Mouse (Mus musculus): Measurements from ENCODE around the gene Srp9. TPM values are rescaled to one million over a fixed set of nuclear protein-coding genes. Genes with fewer than 3 reads are reported as not detected.
"Not testable (repeated sequence)": the region's sequence is repeated elsewhere in the genome, so short reads cannot be mapped to it uniquely, and the experiment has no call there.

Gene Srp9
- polyA plus RNA-seq, 1 experiment from 2014 or later, result 145 TPM

- Histone ChIP-seq H3K9me3 (ENCODE audit: control insufficient read depth, low read depth, low read length) (no peaks in the 10 kb centered on the region), H3K4me2 (replicated peaks; ENCODE audit: low read depth, low read length) (no peak overlapping the region), H3K27ac (ENCODE audit: low read length) (no peak overlapping the region), H3K27me3 (ENCODE audit: control insufficient read depth, insufficient read depth, low read length) (no peaks in the 10 kb centered on the region), H3K4me1 (ENCODE audit: control insufficient read depth, insufficient read depth, low read length) (no peaks in the 10 kb centered on the region), H3K4me3 (ENCODE audit: low read depth, low read length) (no peak overlapping the region), H3K36me3 (ENCODE audit: control insufficient read depth, insufficient read depth, low read length) (no peaks in the 10 kb centered on the region), H3K9ac (replicated peaks; ENCODE audit: low read depth, low read length) (no peak overlapping the region)
- ATAC-seq (ENCODE audit: insufficient number of reproducible peaks, insufficient read depth, low FRiP score, low read depth), result no peak
- WGBS, result 76% methylated on average over 8 of the region's 8 CpGs
Measured at GRCm38 (mm10) chr1:182143288-182143687, 18.8 kb downstream of the Srp9 start.

GRCm38 (mm10) chr1:182145546-182145945 lies 21.0 kb downstream of the Srp9 start:
- Histone ChIP-seq H3K4me3 (ENCODE audit: low read depth, low read length) (no peak overlapping the region), H3K9me3 (ENCODE audit: control insufficient read depth, low read depth, low read length) (no peaks in the 10 kb centered on the region), H3K36me3 (ENCODE audit: control insufficient read depth, insufficient read depth, low read length) (no peaks in the 10 kb centered on the region), H3K4me2 (replicated peaks; ENCODE audit: low read depth, low read length) (no peak overlapping the region), H3K9ac (replicated peaks; ENCODE audit: low read depth, low read length) (no peak overlapping the region), H3K4me1 (ENCODE audit: control insufficient read depth, insufficient read depth, low read length) (no peaks in the 10 kb centered on the region), H3K27me3 (ENCODE audit: control insufficient read depth, insufficient read depth, low read length) (no peaks in the 10 kb centered on the region), H3K27ac (ENCODE audit: low read length) (no peak overlapping the region)
- no peak for ATAC-seq (ENCODE audit: insufficient number of reproducible peaks, insufficient read depth, low FRiP score, low read depth)
- WGBS, result 50% methylated on average over 5 of the region's 5 CpGs

GRCm38 (mm10) chr1:182148864-182149514 lies 24.5 kb downstream of the Srp9 start:
- no peak overlapping the region for H3K4me2 ChIP-seq (replicated peaks; ENCODE audit: low read depth, low read length)
- H3K9ac ChIP-seq (replicated peaks; ENCODE audit: low read depth, low read length), result no peak overlapping the region
- H3K27me3 ChIP-seq (ENCODE audit: control insufficient read depth, insufficient read depth, low read length), result no peaks in the 10 kb centered on the region
- H3K4me1 ChIP-seq (ENCODE audit: control insufficient read depth, insufficient read depth, low read length), result no peaks in the 10 kb centered on the region
- no peak overlapping the region for H3K27ac ChIP-seq (ENCODE audit: low read length)
- no peak for ATAC-seq (ENCODE audit: insufficient number of reproducible peaks, insufficient read depth, low FRiP score, low read depth)
- H3K9me3 ChIP-seq (ENCODE audit: control insufficient read depth, low read depth, low read length), result no peaks in the 10 kb centered on the region
- H3K36me3 ChIP-seq (ENCODE audit: control insufficient read depth, insufficient read depth, low read length), result no peaks in the 10 kb centered on the region
- 67% methylated on average over 7 of the region's 7 CpGs for WGBS
- H3K4me3 ChIP-seq (ENCODE audit: low read depth, low read length), result no peak overlapping the region

DNA sequence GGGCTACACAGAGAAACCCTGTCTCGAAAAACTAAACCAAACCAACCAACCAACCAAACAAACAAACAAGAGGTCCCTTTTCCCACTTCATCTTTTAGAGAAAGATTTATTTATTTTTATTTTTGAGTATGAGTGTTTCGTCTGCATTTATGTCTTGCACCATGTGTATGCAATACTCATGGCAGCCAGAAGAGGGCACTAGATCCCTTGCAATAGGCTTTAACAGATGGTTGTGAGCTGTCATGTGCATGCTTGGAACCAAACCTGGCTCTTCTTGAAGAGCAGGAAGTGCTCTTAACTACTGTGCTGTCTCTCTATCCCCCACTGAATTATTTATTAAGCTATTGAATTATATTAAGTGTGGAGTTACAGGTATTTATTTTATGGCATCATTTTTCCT lies 25.4 kb downstream of the Srp9 start:
- Histone ChIP-seq H3K4me2 (replicated peaks; ENCODE audit: low read depth, low read length) (no peak overlapping the region), H3K27me3 (ENCODE audit: control insufficient read depth, insufficient read depth, low read length) (no peaks in the 10 kb centered on the region), H3K36me3 (ENCODE audit: control insufficient read depth, insufficient read depth, low read length) (no peaks in the 10 kb centered on the region), H3K9ac (replicated peaks; ENCODE audit: low read depth, low read length) (no peak overlapping the region), H3K9me3 (ENCODE audit: control insufficient read depth, low read depth, low read length) (no peaks in the 10 kb centered on the region), H3K4me3 (ENCODE audit: low read depth, low read length) (no peak overlapping the region), H3K4me1 (ENCODE audit: control insufficient read depth, insufficient read depth, low read length) (no peaks in the 10 kb centered on the region), H3K27ac (ENCODE audit: low read length) (no peak overlapping the region)
- no peak for ATAC-seq (ENCODE audit: insufficient number of reproducible peaks, insufficient read depth, low FRiP score, low read depth)
- WGBS, result 87% methylated on average over 2 of the region's 2 CpGs

- no peak overlapping the region for H3K4me3 ChIP-seq (ENCODE audit: low read depth, low read length)
- no peaks in the 10 kb centered on the region for H3K4me1 ChIP-seq (ENCODE audit: control insufficient read depth, insufficient read depth, low read length)
- no peaks in the 10 kb centered on the region for H3K36me3 ChIP-seq (ENCODE audit: control insufficient read depth, insufficient read depth, low read length)
- WGBS, result 77% methylated on average over 4 of the region's 4 CpGs
- no peak overlapping the region for H3K4me2 ChIP-seq (replicated peaks; ENCODE audit: low read depth, low read length)
- H3K27ac ChIP-seq (ENCODE audit: low read length), result no peak overlapping the region
- no peaks in the 10 kb centered on the region for H3K27me3 ChIP-seq (ENCODE audit: control insufficient read depth, insufficient read depth, low read length)
- H3K9me3 ChIP-seq (ENCODE audit: control insufficient read depth, low read depth, low read length), result no peaks in the 10 kb centered on the region
- no peak overlapping the region for H3K9ac ChIP-seq (replicated peaks; ENCODE audit: low read depth, low read length)
- no peak for ATAC-seq (ENCODE audit: insufficient number of reproducible peaks, insufficient read depth, low FRiP score, low read depth)
Measured at GRCm38 (mm10) chr1:182157734-182158133, 33.2 kb downstream of the Srp9 start.

DNA sequence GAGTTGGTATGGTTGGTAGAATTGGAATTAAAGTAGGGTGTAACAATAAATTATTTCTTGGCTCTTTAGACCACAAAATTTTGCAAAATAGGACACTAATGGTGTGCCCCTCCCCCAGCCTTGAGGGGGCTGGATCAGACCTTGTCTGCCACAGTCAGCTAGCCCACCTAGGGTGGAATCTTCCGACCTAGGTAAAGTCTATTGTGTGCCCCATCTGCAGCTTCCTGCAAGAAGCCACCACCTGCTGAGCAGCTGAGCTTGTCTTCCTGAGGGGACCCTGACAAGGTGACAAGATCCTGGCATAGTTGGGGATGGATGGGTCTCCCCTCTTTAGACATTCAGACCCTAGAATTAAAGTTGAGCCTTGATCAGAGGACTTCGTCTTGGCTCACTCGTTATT lies 35.0 kb downstream of the Srp9 start:
- Histone ChIP-seq H3K4me3 (ENCODE audit: low read depth, low read length) (no peak overlapping the region), H3K36me3 (ENCODE audit: control insufficient read depth, insufficient read depth, low read length) (no peaks in the 10 kb centered on the region), H3K9ac (replicated peaks; ENCODE audit: low read depth, low read length) (no peak overlapping the region), H3K4me1 (ENCODE audit: control insufficient read depth, insufficient read depth, low read length) (no peaks in the 10 kb centered on the region), H3K27me3 (ENCODE audit: control insufficient read depth, insufficient read depth, low read length) (no peaks in the 10 kb centered on the region), H3K27ac (ENCODE audit: low read length) (no peak overlapping the region), H3K4me2 (replicated peaks; ENCODE audit: low read depth, low read length) (no peak overlapping the region), H3K9me3 (ENCODE audit: control insufficient read depth, low read depth, low read length) (no peaks in the 10 kb centered on the region)
- no peak for ATAC-seq (ENCODE audit: insufficient number of reproducible peaks, insufficient read depth, low FRiP score, low read depth)
- WGBS, result 80% methylated on average over 3 of the region's 3 CpGs

GRCm38 (mm10) chr1:182162951-182163350 lies 38.4 kb downstream of the Srp9 start:
- Histone ChIP-seq H3K4me2 (replicated peaks; ENCODE audit: low read depth, low read length) (no peak overlapping the region), H3K27me3 (ENCODE audit: control insufficient read depth, insufficient read depth, low read length) (no peaks in the 10 kb centered on the region), H3K9me3 (ENCODE audit: control insufficient read depth, low read depth, low read length) (no peaks in the 10 kb centered on the region), H3K4me1 (ENCODE audit: control insufficient read depth, insufficient read depth, low read length) (no peaks in the 10 kb centered on the region), H3K27ac (ENCODE audit: low read length) (no peak overlapping the region), H3K4me3 (ENCODE audit: low read depth, low read length) (no peak overlapping the region), H3K36me3 (ENCODE audit: control insufficient read depth, insufficient read depth, low read length) (no peaks in the 10 kb centered on the region), H3K9ac (replicated peaks; ENCODE audit: low read depth, low read length) (no peak overlapping the region)
- no peak for ATAC-seq (ENCODE audit: insufficient number of reproducible peaks, insufficient read depth, low FRiP score, low read depth)
- 47% methylated on average over 5 of the region's 5 CpGs for WGBS

DNA sequence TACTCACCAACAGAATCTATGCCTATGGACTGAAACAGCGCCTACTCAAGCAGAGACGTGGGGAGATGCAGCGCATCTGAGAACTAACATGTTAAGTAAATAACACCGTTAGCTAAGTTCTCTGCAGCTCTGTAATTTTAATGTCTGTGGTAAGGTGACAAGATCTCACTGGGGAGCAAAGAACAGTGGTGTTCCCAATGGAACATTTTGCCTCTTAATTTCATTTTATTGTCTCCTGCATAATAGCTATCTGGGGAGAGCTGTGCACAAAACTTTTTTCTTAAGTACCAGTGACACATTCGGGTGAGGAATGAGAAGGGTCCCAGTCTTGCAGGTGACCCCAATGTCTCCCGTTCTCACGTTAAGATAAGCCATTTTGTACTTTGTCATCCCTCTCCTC lies 39.8 kb downstream of the Srp9 start, which contains the start of gene Vmn1r1:
Gene Vmn1r1 (minus strand): TSS at position 101 of the 400 bp plus-strand sequence.
- H3K4me2 ChIP-seq (replicated peaks; ENCODE audit: low read depth, low read length), result no peak within 1 kb of the TSS
- no peak within 1 kb of the TSS for H3K4me3 ChIP-seq (ENCODE audit: low read depth, low read length)
- no peak for ATAC-seq (ENCODE audit: insufficient number of reproducible peaks, insufficient read depth, low FRiP score, low read depth)
- no peak within 1 kb of the TSS for H3K9ac ChIP-seq (replicated peaks; ENCODE audit: low read depth, low read length)
- H3K4me1 ChIP-seq (ENCODE audit: control insufficient read depth, insufficient read depth, low read length), result no peaks in the 10 kb centered on the region
- no peak within 1 kb of the TSS for H3K27ac ChIP-seq (ENCODE audit: low read length)
- WGBS, result 78% methylated on average over 7 of the region's 7 CpGs
- no peaks in the 10 kb centered on the region for H3K27me3 ChIP-seq (ENCODE audit: control insufficient read depth, insufficient read depth, low read length)
- H3K36me3 ChIP-seq (ENCODE audit: control insufficient read depth, insufficient read depth, low read length), result no peaks in the 10 kb centered on the region
- no peaks in the 10 kb centered on the region for H3K9me3 ChIP-seq (ENCODE audit: control insufficient read depth, low read depth, low read length)

DNA sequence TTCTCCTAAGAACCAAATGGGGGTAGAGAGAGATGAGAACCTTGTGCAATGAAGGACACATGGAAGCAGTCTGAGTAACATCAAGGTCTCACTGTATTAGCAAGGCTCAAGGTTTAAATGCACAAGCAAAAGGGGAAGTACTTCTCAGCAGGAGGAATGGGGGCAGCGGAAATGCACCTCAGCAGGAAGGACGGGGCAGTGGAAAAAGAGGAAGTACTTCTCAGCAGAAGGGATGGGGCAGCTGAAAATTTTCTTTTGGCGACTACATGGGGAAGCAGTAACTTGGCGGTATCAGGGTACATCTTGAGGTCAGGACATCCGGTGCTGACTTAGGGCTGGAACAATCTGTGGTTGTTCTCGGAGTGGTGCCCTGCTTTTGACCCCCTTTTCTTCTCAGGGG lies 45.7 kb downstream of the Srp9 start:
- H3K4me2 ChIP-seq (replicated peaks; ENCODE audit: low read depth, low read length); H3K4me3 ChIP-seq (ENCODE audit: low read depth, low read length); H3K9ac ChIP-seq (replicated peaks; ENCODE audit: low read depth, low read length); H3K27ac ChIP-seq (ENCODE audit: low read length); H3K4me1 ChIP-seq (ENCODE audit: control insufficient read depth, insufficient read depth, low read length); H3K9me3 ChIP-seq (ENCODE audit: control insufficient read depth, low read depth, low read length); H3K27me3 ChIP-seq (ENCODE audit: control insufficient read depth, insufficient read depth, low read length); H3K36me3 ChIP-seq (ENCODE audit: control insufficient read depth, insufficient read depth, low read length); ATAC-seq (ENCODE audit: insufficient number of reproducible peaks, insufficient read depth, low FRiP score, low read depth): not testable (repeated sequence)
- WGBS, result 90% methylated on average over 6 of the region's 6 CpGs
